In the genomic region with DNA sequence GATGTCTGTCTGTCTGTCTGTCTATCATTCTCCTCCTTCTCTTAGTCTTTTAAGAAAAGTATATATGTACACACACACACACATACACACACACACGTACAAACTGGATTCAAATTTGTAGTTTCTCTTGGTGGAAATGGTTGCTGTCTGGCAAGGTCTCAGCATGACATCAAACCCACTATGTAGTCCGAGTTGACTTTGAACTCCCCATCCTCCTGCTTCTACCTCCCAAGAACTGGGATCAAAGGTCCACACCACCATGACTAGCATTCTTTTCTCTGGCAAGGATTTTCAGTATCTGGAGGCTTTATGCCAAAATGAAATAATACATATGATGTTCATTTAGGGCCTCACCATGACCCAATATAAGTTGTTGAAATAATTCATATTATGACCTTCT, we compare ENCODE assay signal across 8 mouse cellular contexts. TPM values are rescaled to one million over a fixed set of nuclear protein-coding genes. Genes with fewer than 3 reads are reported as not detected.
DNase-seq lines count a peak whose midpoint lies in the region; ATAC-seq and TF ChIP-seq lines count a peak whose summit lies in the region.
"Had no signal": no experiment of that assay in that cellular context is flagged by ENCODE, and none has a peak within 500 bp of the region (broad histone marks: within the 10 kb centered on the region; RNA-seq: fewer than 3 reads in every experiment).

No protein-coding gene starts in this region.

- intact Hi-C loops in heart, postnatal 25 days (cut with DNase I) = loop anchor here (5.0 kb wide), 2 partner anchors 44 to 159 kb away; a partner anchor contains a TSS

- H3K36me3 ChIP-seq in heart, embryonic 16.5 days (ENCODE audit: control insufficient read depth, insufficient read depth) = no peaks in the 10 kb centered on the region
- no peaks in the 10 kb centered on the region for H3K36me3 ChIP-seq in lung, embryonic 15.5 days
- H3K36me3 ChIP-seq in stomach, embryonic 16.5 days (ENCODE audit: control insufficient read depth, insufficient read depth, low read length) = no peaks in the 10 kb centered on the region
- no peaks in the 10 kb centered on the region for H3K36me3 ChIP-seq in midbrain, embryonic 11.5 days (ENCODE audit: control insufficient read depth, insufficient read depth, low read length)
- H3K36me3 ChIP-seq: liver, embryonic 15.5 days had no signal

- H3K4me2 ChIP-seq in heart, embryonic 16.5 days (ENCODE audit: low read depth, low read length) = peak overlapping the region; percentile 61; the same call in 1 of the 2 replicates
- no peak overlapping the region; the same call in 1 of the 2 replicates for H3K4me2 ChIP-seq in lung, embryonic 15.5 days
- no peak overlapping the region; the same call in 1 of the 2 replicates for H3K4me2 ChIP-seq in stomach, embryonic 16.5 days (ENCODE audit: low read depth, low read length)
- H3K4me2 ChIP-seq in midbrain, embryonic 11.5 days = no peak overlapping the region

- 69% methylated on average over 2 of the region's 2 CpGs for WGBS in heart, embryonic 16.5 days
- WGBS in lung, embryonic 15.5 days = 58% methylated on average over 2 of the region's 2 CpGs
- 67% methylated on average over 2 of the region's 2 CpGs for WGBS in lung, adult 2 months
- 79% methylated on average over 2 of the region's 2 CpGs for WGBS in stomach, embryonic 16.5 days
- 72% methylated on average over 2 of the region's 2 CpGs for WGBS in midbrain, embryonic 11.5 days

- TF ChIP-seq POLR2A in lung, adult 2 months (IDR thresholded peaks at IDR 0.05; ENCODE audit: borderline replicate concordance, extremely low read depth, low read depth, low read length) = no peak

- no peaks in the 10 kb centered on the region for H3K27me3 ChIP-seq in heart, embryonic 16.5 days (ENCODE audit: control insufficient read depth, insufficient read depth, low read length)
- no peaks in the 10 kb centered on the region for H3K27me3 ChIP-seq in lung, embryonic 15.5 days
- H3K27me3 ChIP-seq in stomach, embryonic 16.5 days (ENCODE audit: control insufficient read depth, insufficient read depth, low read length) = no peaks in the 10 kb centered on the region
- H3K27me3 ChIP-seq in midbrain, embryonic 11.5 days (ENCODE audit: control insufficient read depth, insufficient read depth, low read length) = no peaks in the 10 kb centered on the region
- H3K27me3 ChIP-seq: liver, embryonic 15.5 days had no signal

- no peak for ATAC-seq in heart, embryonic 16.5 days (replicated peaks; ENCODE audit: extremely low read depth, insufficient read depth, low FRiP score)
- ATAC-seq in lung, embryonic 15.5 days (ENCODE audit: borderline replicate concordance, extremely low read depth, low FRiP score, low TSS enrichment) = no peak
- ATAC-seq in stomach, embryonic 16.5 days (ENCODE audit: insufficient read depth, low FRiP score) = no peak
- no peak for ATAC-seq in midbrain, embryonic 11.5 days (ENCODE audit: low FRiP score)

- DNase-seq in heart, postnatal 25 days (ENCODE audit: low spot score) = no peak
- DNase-seq in lung, adult 2 months = no peak
- peak; percentile 46 to 53 for DNase-seq in kidney, postnatal 36 days
- no peak for DNase-seq in midbrain, embryonic 11.5 days (ENCODE audit: low spot score, missing footprints)

- TF ChIP-seq CTCF in lung, adult 2 months (IDR thresholded peaks at IDR 0.05; ENCODE audit: insufficient read depth, low read length) = no peak

- H3K9me3 ChIP-seq in heart, embryonic 16.5 days (replicated peaks; ENCODE audit: control insufficient read depth, low read length) = no peaks in the 10 kb centered on the region
- no peaks in the 10 kb centered on the region for H3K9me3 ChIP-seq in lung, embryonic 15.5 days
- H3K9me3 ChIP-seq in stomach, embryonic 16.5 days (replicated peaks; ENCODE audit: control insufficient read depth, low read length) = no peaks in the 10 kb centered on the region
- H3K9me3 ChIP-seq in midbrain, embryonic 11.5 days (ENCODE audit: control insufficient read depth, low read length) = no peaks in the 10 kb centered on the region
- H3K9me3 ChIP-seq: liver, embryonic 15.5 days had no signal

- H3K4me3 ChIP-seq in heart, embryonic 16.5 days (ENCODE audit: low read length) = no peak overlapping the region
- H3K4me3 ChIP-seq in lung, embryonic 15.5 days = no peak overlapping the region
- no peak overlapping the region for H3K4me3 ChIP-seq in lung, adult 2 months (replicated peaks; ENCODE audit: extremely low read depth, low read depth, low read length)
- H3K4me3 ChIP-seq in stomach, embryonic 16.5 days (replicated peaks; ENCODE audit: low read length) = no peak overlapping the region
- H3K4me3 ChIP-seq in midbrain, embryonic 11.5 days (ENCODE audit: low read depth, low read length) = no peak overlapping the region
- H3K4me3 ChIP-seq: liver, embryonic 15.5 days had no signal

- H3K27ac ChIP-seq in heart, embryonic 16.5 days (ENCODE audit: low read length) = peak overlapping the region; percentile 74
- H3K27ac ChIP-seq in lung, embryonic 15.5 days = peak overlapping the region; percentile 54
- H3K27ac ChIP-seq in stomach, embryonic 16.5 days (ENCODE audit: low read length) = peak overlapping the region; percentile 30; the same call in 1 of the 2 replicates
- no peak overlapping the region for H3K27ac ChIP-seq in midbrain, embryonic 11.5 days (ENCODE audit: low read depth, low read length)
- H3K27ac ChIP-seq: liver, embryonic 15.5 days had no signal

- H3K9ac ChIP-seq in heart, embryonic 16.5 days (ENCODE audit: low read length) = peak overlapping the region; percentile 61
- H3K9ac ChIP-seq in lung, embryonic 15.5 days = no peak overlapping the region
- H3K9ac ChIP-seq in stomach, embryonic 16.5 days (ENCODE audit: low read length) = 0 out of 2 replicates have a peak overlapping the region, but pooled peaks have one; percentile 50
- H3K9ac ChIP-seq in midbrain, embryonic 11.5 days (ENCODE audit: low read length) = no peak overlapping the region

- H3K4me1 ChIP-seq in heart, embryonic 16.5 days (ENCODE audit: control insufficient read depth, insufficient read depth, low read length) = peaks cover 5% of the 10 kb centered on the region; the same call in 1 of the 2 replicates
- peaks cover 4% of the 10 kb centered on the region; the same call in 1 of the 2 replicates for H3K4me1 ChIP-seq in lung, embryonic 15.5 days
- peaks cover 3% of the 10 kb centered on the region; the same call in 1 of the 2 replicates for H3K4me1 ChIP-seq in lung, adult 2 months (ENCODE audit: control insufficient read depth, insufficient read depth, low read length)
- peaks cover 3% of the 10 kb centered on the region; the same call in 1 of the 2 replicates for H3K4me1 ChIP-seq in stomach, embryonic 16.5 days (ENCODE audit: control insufficient read depth, insufficient read depth, low read length)
- no peaks in the 10 kb centered on the region for H3K4me1 ChIP-seq in midbrain, embryonic 11.5 days (ENCODE audit: control insufficient read depth, insufficient read depth, low read length)

RNA-seq across cellular contexts. Expression of a gene that starts 14.8 kb away (rescaled TPM):
- 103 and 118 TPM in 2 replicates for polyA plus RNA-seq in heart, embryonic 16.5 days (2015; fragmentation: Nextera tagmentation; extraction: Ambion mirVana)
- 100 to 1,000 TPM; 107 to 108 TPM for total RNA-seq in heart, postnatal 25 days (2021)
- 85.6 and 91.0 TPM in 2 replicates for polyA plus RNA-seq in lung, embryonic 15.5 days (2015; fragmentation: Nextera tagmentation; extraction: Ambion mirVana)
- polyA plus RNA-seq in lung, adult 2 months (2012; rRNA removed) = 38.3 and 46.6 TPM in 2 replicates
- 59.1 and 79.6 TPM in 2 replicates for polyA plus RNA-seq in stomach, embryonic 16.5 days (2015; fragmentation: Nextera tagmentation; extraction: Ambion mirVana)
- 74.3 and 77.7 TPM in 2 replicates for polyA plus RNA-seq in midbrain, embryonic 11.5 days (2014; fragmentation: Nextera tagmentation; extraction: Ambion mirVana)

RNA-seq across cellular contexts. Expression of a gene that starts 42.0 kb away (rescaled TPM):
- polyA plus RNA-seq in heart, embryonic 16.5 days (2015; fragmentation: Nextera tagmentation; extraction: Ambion mirVana) = 36.8 and 43.1 TPM in 2 replicates
- 100 to 1,000 TPM; 102 to 110 TPM for total RNA-seq in heart, postnatal 25 days (2021)
- polyA plus RNA-seq in lung, embryonic 15.5 days (2015; fragmentation: Nextera tagmentation; extraction: Ambion mirVana) = 23.1 and 24.6 TPM in 2 replicates
- polyA plus RNA-seq in lung, adult 2 months (2012; rRNA removed) = 100.0 and 107 TPM in 2 replicates
- 21.4 and 23.1 TPM in 2 replicates for polyA plus RNA-seq in stomach, embryonic 16.5 days (2015; fragmentation: Nextera tagmentation; extraction: Ambion mirVana)
- polyA plus RNA-seq in midbrain, embryonic 11.5 days (2014; fragmentation: Nextera tagmentation; extraction: Ambion mirVana) = 15.1 and 16.7 TPM in 2 replicates

Comparison
In these comparisons a context has a peak if more than half of its experiments do, and no peak if none do; other contexts are left out.
1. H3K9ac ChIP-seq: peak in heart, embryonic 16.5 days (single experiment) and stomach, embryonic 16.5 days (single experiment); none in lung, embryonic 15.5 days (single experiment) and midbrain, embryonic 11.5 days (single experiment).
2. DNase-seq: peak in kidney, postnatal 36 days (2 of 2); none in heart, postnatal 25 days (single experiment), lung, adult 2 months (single experiment) and midbrain, embryonic 11.5 days (single experiment).